Mouse (Mus musculus): ENCODE measurements around the gene Fam199x. TPM values are rescaled to one million over a fixed set of nuclear protein-coding genes. Genes with fewer than 3 reads are reported as not detected.

The Fam199x gene
- 0.14 and 0.23 TPM in 2 replicates for polyA plus RNA-seq (2012; rRNA removed)

DNA sequence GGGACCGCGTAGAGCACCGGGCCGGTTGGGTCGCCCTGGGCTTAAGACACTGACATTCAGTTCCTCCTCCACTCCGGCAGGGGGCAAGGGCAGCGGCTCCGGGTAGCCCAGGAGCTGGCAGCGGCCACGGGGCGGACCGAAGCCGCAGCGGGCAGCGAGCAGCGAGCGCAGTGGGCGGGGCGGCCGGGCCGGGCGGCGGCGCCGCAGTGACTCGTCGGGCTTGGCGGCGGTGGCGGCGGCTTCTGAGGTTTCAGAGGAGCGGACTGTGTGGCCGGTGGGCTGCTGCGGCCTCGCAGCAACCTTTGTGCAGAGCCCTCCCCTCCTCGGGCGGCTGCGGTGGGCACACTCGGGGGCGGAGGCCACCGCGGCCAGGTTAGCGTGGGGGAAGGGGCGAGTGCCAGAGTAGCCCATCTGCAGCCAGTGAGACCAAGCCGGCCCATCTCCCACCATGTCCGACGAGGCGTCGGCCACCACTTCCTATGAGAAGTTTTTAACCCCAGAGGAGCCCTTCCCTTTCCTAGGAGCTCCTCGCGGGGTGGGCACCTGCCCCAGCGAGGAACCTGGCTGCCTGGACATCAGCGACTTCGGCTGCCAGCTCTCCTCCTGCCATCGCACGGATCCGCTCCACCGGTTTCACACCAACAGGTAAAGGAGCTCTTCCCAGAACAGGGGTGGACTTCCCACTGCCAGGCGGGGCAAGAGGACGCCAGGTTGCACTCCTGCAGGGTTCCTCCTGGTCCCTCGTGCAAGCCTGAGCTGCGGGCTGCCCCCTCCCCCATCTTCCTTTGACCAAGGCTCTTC, at the start of gene Fam199x:
Gene Fam199x, plus strand, starts transcription at position 170 of the 801 bp plus-strand sequence.

DNA sequence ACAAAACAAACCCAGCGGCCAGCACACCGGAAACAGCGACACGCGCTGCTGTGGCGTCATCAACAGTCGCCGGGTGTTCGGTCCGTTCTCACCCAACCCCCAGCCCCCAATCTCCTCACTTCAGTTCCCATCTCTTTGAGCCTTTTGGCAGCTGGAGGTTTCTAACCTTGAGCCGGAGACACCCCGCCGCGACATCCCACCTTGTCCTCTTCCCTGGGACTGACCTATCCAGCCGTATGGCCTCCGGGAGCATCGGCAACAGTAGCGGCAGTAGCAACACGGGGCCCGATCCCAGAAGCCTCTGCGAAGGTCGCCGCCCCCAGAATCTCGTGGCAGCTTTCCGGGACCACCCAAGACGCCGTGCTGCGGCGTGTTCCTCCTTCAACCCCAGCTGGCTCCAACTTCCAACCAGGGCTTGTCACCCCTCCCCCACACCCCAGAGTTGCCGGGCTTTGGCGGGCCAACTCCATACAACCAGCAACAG, 11.4 kb upstream of the Fam199x start, which contains the start of gene Slc25a53:
Gene Slc25a53, minus strand, starts transcription at position 303 of the 484 bp plus-strand sequence.

DNA sequence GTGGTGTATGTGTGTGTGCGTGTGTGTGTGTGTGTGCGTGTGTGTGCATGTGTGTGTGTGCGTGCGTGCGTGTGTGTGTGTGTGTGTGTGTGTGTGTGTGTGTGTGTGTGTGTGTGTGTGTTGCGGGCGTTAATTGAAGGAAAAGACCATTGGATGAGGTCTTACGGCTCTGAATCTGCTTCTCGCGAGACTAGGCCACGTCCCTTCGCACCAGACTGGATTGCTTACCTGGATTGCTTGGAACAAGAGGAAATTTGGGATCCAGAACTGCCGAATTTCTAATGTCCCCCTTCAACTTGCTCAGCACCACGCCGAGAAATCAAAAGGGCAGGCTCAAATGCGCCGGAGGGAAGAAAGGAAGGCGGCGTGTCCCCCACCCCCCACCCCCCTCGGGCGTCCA, 72.3 kb downstream of the Fam199x start, which contains the start of gene Esx1:
Gene Esx1, minus strand, starts transcription at position 366 of the 400 bp plus-strand sequence.

Other genes starting within 250 kb of the Fam199x start
- 2.2 and 2.8 TPM in 2 replicates for gene Plp1, start 226.9 kb upstream of the Fam199x start, polyA plus RNA-seq (2012; rRNA removed)
- gene Rab9b, start 180.8 kb upstream of the Fam199x start, polyA plus RNA-seq (2012; rRNA removed) = not detected in 2 replicates
- gene H2bfm, start 122.3 kb upstream of the Fam199x start, polyA plus RNA-seq (2012; rRNA removed) = not detected in 2 replicates
- gene Tmsb15b2, start 74.1 kb upstream of the Fam199x start, polyA plus RNA-seq (2012; rRNA removed) = not detected in 2 replicates
- gene Tmsb15l, start 72.7 kb upstream of the Fam199x start, polyA plus RNA-seq (2012; rRNA removed) = 0.15 TPM in 1 of 2 replicates, not detected in the other
- gene Tmsb15b1, start 72.7 kb upstream of the Fam199x start, polyA plus RNA-seq (2012; rRNA removed) = not detected in 2 replicates
- gene Zcchc18, start 56.4 kb upstream of the Fam199x start, polyA plus RNA-seq (2012; rRNA removed) = 0.16 and 0.40 TPM in 2 replicates
- 0.42 and 0.43 TPM in 2 replicates for gene Slc25a53, start 11.3 kb upstream of the Fam199x start, polyA plus RNA-seq (2012; rRNA removed)
- not detected in 2 replicates for gene Esx1, start 72.5 kb downstream of the Fam199x start, polyA plus RNA-seq (2012; rRNA removed)

Measured in stomach, adult 2 months (tissue).